Mouse (Mus musculus): Measurements from ENCODE around the gene Chrdl2. TPM values are rescaled to one million over a fixed set of nuclear protein-coding genes. Genes with fewer than 3 reads are reported as not detected.

The Chrdl2 gene
- polyA plus RNA-seq, 1 experiment, result 0.87 TPM

DNA sequence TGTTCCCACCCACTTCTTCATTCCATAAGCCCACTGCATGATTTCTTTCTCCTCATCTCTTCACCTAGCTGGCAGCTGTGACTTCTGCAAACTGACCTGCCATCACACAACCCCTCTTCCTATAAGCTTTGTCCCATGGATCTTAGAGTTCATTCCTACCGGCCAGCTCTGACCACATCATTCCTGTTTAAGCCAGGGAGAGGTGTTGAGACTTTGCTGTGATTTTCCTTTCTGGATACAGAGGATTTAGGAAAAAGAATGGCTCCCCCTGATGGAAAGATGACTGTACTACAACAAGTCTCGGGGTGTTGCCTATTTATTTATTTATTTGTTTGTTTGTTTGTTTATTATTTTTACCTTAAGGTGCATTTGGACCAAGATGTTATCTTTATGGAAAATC, 24.7 kb upstream of the Chrdl2 start:
- DNase-seq (ENCODE audit: low read depth, low spot score), result no peak

DNA sequence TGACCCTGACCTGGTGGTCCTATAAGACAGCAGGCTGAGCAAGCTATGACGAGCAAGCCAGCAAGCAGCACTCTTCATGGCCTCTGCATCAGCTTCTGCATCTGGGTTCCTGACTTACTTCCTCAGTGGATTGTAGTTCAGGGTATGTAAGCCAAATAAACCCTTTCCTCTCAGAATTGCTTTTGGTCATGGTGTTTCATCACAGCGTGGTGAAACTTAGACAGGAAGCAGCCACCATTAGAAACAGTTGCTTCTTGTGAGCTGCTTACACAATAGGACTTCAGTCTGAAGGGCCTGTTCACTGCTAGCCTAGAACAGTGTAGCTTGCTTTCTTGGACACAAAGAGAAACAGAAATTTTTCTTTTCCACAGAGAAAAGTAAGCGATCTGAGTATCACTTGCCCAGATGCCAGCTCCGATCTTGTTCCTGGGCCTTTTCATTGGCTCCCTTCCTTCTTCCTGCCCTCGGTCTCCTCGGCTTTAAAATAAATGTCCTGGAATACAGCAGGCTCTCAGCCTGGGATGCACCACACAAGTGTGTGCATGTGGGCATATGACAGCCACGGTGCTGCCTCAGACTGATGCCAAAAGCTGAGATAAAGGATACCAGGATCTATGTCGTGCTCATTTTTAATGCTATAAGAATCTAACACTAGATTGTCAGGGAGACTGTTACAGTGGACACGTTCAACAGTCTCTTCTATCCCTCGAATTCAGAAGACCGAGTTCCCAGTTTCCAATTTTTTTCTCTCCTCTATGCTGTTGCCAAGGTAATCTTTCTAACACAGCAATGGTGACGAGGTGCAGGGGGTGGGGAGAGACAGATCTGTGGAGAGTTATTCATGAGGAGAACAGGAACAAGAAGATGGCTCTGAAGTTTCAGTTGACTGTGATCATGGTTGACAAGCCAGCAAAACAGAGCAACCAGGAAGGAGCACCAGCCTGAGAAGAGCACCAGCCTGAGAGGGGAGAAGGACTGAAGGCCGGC, 23.4 kb upstream of the Chrdl2 start:
- 84% methylated on average over 13 of the region's 13 CpGs for WGBS
- DNase-seq (ENCODE audit: low read depth, low spot score), result no peak

More for the DNA sequence above, 24.7 kb upstream of the Chrdl2 start:
- 7% methylated on average over 2 of the region's 2 CpGs for WGBS

DNA sequence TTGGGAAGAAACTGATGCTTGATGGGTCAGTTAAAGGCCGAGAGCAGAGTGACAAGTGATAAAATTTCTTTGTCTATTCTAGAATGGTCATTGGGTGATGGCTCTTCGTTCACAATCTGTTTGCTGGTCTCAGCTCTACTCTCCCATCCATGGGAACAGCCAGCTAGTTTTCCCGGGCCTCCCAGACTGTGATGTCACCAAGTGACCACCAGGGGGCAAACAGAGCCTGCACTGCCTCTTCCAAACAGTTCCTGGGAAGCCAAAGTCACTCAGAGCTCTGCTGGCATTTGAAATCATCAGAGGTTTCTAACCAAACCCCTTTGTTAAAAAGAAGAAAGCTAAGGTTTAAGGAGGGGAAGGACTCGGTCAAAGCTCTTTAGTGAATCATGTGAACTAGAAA, 17.2 kb upstream of the Chrdl2 start:
- DNase-seq (ENCODE audit: low read depth, low spot score), result no peak
- 5% methylated on average over 4 of the region's 4 CpGs for WGBS

DNA sequence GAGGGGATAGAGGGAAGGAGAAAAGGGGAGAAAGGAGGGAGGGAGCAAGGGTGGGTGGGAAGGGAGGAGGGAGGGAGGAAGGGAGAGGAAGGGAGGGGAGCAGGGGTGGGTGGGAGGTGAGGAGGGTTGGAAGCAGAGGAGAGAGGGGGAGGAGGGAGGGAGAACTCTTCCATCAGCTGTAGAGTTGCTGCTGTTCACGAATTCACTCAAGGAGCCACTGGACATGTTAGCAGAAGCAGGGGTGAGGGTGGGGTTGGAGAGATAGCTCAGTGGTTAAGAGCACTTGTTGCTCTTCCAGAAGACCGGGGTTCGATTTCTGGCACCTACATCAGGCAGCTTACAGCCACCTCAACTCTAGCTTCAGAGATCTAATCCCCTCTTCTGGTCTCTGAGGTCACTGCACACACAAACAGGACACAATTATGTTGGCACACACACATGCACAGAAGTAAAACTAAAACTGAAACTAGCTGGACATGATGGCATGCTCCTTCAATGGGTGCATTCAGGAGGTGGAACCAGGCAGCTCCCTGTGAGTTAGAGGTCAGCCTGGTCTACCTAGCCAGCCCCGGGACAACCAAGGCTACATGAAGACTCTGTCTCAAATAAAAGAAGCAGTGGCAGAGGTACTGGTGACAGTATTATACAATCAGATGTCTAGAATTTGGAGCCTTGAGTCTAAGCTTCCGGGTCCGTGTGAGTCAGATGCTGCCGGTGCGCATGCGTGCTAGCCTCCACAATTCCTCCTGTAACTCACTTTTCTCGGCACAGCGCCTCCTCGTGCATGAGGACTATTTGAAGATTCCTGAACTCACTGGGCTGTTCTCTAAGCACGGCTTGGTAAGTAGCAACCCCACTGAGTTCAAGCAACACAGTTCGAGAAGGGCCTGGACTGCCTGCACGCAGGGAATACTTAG, 15.9 kb upstream of the Chrdl2 start:
- WGBS, result 71% methylated on average over 15 of the region's 15 CpGs
- no peak for DNase-seq (ENCODE audit: low read depth, low spot score)

DNA sequence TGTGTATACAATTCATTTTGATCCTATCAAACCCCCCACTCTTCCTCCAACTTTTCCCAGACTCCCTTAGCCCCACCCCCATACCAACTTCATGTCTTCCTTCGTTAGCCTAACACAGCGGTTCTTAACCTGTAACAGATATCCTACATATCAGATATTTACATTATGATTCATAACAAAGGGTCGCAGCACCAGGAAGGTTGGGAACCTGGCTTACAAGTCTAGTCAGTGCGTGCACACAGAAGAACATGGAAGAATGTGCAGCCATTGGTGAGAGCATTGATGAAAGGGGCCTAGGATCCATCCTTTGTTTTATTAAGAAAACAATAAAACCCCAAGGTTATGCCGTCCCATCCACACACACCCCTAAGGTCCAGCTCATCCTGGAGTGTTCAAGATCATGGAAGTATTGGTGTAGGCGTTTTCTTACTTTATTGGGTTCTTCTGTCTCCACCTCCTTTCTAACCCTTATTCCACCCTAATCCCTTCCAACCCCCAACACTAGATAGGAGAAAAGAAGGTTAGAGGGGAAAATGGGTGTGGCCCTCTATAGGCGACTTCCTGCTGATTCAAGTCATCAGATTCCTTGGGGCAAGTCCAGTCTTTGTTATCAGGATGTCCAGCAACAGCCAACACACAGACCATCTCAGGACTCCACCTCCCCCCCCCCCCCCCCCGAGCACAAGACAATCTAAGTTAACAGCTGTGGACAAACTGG, 14.8 kb upstream of the Chrdl2 start:
- DNase-seq (ENCODE audit: low read depth, low spot score), result no peak
- WGBS, result 59% methylated on average over 8 of the region's 8 CpGs

DNA sequence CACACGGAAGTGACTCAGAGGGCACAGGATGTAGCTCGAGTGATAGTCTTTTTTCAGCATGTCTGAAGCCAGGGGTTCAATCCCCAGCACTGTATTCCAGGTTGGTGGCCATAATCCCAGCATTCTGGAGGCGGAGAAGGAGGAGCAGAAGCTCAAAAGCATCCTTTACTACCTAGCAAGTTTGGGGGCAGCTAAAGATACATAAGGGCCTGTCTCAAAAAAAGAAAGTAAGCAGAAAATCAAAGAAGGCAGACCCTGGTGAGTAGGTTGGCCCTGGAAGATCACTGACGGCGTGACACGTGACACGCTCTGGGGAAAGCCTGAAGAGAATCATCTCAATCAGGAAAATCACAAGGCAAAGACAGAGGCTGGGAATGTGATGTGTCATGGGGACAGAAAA, 12.8 kb upstream of the Chrdl2 start:
- WGBS, result 84% methylated on average over 7 of the region's 7 CpGs

DNA sequence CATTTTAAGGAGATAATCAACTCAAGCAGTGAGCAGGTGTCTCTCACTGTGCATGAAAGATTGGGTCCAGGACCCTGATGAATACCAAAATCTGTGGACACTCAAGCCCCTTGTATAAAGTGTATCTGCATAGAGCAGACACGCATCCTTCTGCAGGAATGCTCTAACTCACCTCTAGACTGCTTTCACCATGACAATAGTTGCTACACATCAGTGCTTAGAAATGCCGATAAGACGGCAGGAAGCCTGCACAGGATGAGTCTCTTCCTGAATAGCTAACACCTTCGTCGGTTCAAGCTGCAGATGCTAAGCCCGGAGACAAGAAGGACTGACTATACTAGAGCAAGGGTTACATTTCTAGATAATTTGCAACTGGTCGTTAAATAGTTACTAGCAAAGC, 10.8 kb upstream of the Chrdl2 start:
- DNase-seq (ENCODE audit: low read depth, low spot score), result no peak
- WGBS, result 72% methylated on average over 7 of the region's 7 CpGs

More for the DNA sequence above, 12.8 kb upstream of the Chrdl2 start:
- DNase-seq (ENCODE audit: low read depth, low spot score), result no peak

DNA sequence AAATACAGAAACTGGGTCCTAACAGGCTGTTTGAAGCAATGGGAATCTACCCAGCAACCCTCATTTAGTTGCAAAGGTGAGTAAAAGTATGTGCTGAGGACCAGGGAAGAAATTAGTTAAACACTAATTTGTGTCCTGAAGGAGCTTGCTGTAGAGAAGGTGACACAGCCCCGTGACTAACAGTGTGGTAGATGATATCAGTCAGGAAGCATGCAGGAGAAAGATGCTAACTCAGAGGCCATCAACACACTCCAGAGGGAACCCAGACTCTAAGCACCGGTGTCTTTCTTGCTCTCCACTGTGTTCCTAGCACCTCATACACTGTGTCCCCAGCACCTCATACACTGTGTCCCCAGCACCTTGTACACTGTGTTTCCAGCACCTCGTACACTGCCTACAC, 7.3 kb upstream of the Chrdl2 start:
- DNase-seq (ENCODE audit: low read depth, low spot score), result no peak
- WGBS, result 75% methylated on average over 3 of the region's 3 CpGs

DNA sequence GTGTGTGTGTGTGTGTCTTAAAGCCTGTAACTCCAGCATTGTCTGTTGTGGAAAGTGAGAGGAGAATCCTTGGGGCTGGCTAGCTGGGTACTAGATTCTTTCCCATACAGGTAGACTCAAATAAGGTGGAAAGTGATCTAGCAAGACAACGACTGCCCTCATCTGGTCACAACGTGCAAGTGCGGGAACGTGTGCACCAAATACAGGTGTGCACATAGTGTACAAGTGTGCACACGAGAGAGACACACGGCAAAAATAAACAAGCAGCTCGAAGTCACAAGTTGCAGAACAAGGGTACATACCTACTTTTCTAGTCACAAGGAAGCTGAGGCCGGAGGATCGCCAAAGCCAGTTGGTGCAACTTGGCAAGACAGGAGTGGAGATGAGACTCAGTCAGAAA, 2.2 kb upstream of the Chrdl2 start:
- WGBS, result 39% methylated on average over 9 of the region's 9 CpGs
- no peak for DNase-seq (ENCODE audit: low read depth, low spot score)

DNA sequence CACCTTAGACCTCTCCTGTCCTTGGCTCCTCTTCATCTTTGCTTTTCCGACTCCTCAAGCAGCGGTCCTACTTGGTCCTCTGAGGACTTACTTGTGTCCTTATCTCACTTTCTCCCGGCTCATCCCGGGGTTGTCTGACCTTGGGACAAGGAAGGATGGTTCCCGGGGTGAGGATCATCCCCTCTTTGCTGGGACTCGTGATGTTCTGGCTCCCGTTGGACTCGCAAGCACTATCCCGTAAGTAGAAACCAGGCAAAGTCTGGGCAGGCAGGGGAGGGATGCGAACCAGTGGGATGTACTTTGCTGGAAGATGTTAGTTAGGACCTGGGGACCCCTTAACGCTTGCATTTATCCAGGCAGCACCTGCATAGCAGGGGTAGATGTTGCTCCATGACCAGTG, 439 bp downstream of the Chrdl2 start:
- 5% methylated on average over 11 of the region's 11 CpGs for WGBS
- no peak for DNase-seq (ENCODE audit: low read depth, low spot score)

DNA sequence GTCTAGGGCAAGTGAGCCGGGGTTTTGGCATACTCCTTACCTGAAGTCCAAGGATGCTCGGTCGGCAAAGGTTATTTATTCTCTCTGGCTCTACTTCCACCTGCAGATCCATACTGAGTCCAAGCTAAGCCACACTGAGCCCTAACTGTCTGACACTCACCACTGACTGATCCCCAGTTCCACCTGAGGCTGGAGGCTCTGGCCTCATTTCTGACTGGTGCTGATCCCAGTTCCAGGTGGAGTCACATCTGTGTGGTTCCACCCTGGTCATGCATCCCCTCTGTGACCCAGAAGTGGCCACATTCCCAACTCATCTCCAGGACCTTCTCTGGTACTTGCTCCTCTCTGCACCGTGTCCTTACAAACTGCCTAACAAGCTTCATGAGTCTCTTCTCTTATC, 2.8 kb downstream of the Chrdl2 start:
- 86% methylated on average over 4 of the region's 4 CpGs for WGBS

DNA sequence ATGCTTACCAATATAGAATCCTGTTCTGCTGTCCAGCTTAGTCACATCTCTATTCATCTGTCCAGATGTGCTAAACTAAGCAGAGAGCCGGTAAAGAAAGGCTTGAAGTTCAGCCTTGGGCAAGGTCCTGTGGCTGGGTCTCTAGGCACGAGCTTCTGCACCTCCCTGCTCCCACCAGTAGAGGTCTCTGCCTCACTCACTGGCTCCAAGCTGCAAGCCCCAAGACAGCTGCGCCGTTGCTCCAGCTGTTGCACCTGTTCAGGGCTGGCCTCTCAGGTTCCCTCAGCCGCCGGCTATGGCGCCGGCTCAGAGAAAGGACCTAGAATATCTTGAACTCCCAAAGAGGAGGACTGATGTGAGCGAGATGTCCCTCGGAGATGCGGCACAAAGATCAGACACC, 3.7 kb downstream of the Chrdl2 start:
- WGBS, result 9% methylated on average over 11 of the region's 11 CpGs
- no peak for DNase-seq (ENCODE audit: low read depth, low spot score)

More for the DNA sequence above, 2.8 kb downstream of the Chrdl2 start:
- no peak for DNase-seq (ENCODE audit: low read depth, low spot score)

DNA sequence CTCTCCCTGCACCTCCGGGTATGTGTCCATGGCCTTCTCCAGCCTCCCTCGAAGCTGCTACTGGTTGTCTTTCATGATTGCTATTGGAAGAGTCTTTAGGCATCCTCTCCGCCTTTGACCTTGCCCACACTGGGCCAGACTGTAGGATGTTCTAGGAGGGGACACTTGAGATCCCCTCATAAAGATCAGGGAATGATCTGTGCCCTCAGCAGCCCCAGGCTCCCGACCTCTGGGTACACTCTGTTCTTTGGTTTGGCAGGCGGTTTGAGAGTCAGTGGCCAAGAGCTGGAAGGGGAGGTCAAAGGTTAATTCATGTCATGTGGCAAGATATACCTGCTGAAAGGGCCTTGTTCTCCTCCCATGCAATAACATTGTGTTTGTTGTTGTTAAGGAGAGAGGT, 4.7 kb downstream of the Chrdl2 start:
- 41% methylated on average over 5 of the region's 5 CpGs for WGBS
- no peak for DNase-seq (ENCODE audit: low read depth, low spot score)

DNA sequence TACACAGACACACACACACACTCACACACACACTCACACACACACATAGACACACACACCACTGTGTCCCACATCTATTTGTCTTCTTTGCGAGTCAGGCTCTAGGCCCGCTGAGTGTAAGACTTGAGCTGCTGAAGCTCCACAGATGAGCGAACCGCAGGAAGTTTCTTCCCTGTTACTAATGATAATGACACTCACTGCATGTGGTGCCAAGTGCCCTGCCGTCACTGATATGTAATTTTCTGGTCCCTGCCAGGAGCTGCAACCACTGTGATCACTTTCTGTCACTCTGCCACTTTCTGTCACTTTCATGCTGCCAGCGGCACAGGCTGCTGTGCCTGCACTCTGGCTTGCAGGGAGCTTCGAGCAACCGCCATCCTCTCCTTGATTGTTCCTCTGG, 6.1 kb downstream of the Chrdl2 start:
- no peak for DNase-seq (ENCODE audit: low read depth, low spot score)
- WGBS, result 75% methylated on average over 8 of the region's 8 CpGs

DNA sequence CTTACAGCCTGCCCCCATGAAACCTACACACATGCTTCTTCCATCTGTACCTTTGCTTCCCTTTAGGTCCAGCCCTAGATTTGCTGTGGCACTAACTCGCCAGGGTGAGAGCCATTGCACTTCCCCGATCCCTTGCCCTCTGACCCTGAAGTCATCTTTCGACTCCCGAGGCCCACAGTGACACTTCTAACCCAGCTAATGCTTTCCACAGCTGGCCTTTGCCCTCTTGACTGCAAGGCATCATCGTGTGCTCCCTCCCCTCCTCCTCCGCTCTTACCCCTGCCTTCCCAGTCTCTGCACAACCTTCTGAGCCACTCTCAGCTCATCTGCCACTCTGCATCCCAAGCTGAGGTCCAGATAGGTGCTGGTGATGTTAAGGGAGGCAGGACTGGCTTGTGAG, 6.5 kb downstream of the Chrdl2 start:
- 52% methylated on average over 6 of the region's 6 CpGs for WGBS
- DNase-seq (ENCODE audit: low read depth, low spot score), result no peak

DNA sequence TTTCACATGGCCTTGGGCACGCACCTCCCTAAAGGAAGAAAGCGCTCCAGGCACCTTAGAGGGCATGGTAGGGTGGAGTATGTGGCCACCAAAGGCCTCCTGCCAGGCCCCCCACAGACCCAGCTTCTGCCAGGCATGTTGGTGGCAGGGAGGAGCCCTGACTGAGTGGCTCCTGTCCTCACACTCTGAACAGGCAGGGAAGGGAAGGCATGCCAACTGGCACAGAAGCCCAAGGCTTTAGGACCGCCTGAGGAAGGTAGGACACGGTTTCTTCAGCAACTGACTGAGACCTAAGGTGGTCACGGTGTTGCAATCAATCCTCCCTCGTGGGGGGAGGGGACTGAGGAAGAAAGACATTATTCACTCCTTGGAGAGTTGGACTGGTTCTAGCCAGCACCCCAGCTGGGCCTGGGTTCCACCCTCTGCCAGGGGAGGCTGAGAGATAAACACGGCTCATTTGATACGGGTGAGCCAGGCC, 8.2 kb downstream of the Chrdl2 start:
- DNase-seq (ENCODE audit: low read depth, low spot score), result no peak
- WGBS, result 67% methylated on average over 8 of the region's 8 CpGs

DNA sequence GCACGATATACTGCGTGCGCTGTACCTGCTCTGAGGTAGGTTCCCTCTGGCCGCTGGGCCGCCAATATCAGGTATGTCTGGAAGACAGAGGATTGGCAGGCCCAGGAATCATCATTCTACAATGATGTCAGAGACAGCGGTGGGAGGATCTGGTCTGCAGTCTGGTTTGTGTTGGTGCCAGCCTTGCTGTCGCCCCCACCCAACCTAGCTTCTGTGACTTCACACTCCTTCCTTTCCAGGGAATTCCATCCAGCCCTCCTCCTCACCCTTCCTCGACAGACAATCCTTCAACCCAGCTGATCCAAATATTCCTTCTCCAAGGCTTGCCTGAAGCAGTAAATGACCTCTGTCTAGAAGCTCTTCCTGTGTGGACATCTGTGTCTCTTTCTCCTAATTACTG, 11.1 kb downstream of the Chrdl2 start:
- 87% methylated on average over 8 of the region's 8 CpGs for WGBS
- no peak for DNase-seq (ENCODE audit: low read depth, low spot score)

DNA sequence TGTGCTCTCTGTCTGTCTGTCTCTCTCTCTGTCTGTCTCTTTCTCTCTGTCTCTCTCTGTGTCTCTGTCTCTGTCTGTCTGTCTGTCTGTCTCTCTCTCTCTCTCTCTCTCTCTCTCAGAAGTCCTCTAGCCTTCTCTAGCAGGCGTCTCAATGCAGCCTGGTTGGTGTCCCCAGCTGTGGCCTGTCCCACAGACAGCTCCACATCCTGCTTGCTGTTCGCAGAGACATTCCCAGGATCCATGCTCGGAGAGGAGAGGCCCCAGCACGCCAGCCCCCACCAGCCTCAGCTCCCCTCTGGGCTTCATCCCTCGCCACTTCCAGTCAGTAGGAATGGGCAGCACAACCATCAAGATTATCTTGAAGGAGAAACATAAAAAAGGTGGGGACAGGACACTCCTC, 21.4 kb downstream of the Chrdl2 start:
- DNase-seq (ENCODE audit: low read depth, low spot score), result no peak
- WGBS, result 72% methylated on average over 5 of the region's 5 CpGs

DNA sequence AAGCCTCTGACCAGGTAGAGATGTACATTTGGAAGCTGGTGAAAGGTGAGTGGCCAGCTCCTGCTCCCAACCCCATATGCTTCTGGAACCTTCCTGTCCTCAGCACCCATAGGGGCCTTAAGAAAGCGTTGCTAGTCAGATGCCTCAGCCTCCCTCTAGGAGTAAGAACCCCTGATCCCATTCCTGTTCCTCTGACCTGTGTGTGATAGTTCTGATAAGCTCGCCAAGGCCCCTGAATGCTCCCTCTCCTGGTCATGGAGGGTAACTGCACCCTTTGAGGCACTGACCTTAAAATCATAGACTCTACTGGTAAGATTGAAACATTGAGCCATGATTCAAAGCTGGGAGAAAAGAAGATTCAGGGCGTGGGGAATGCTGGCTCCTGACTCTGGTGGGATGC, 23.3 kb downstream of the Chrdl2 start:
- WGBS, result 46% methylated on average over 3 of the region's 3 CpGs
- peak; percentile 2 for DNase-seq (ENCODE audit: low read depth, low spot score)

Measured in large intestine, adult 2 months (tissue).